16 mouse cellular contexts compared by ENCODE assay signal in genomic region chr4:92486603-92487002, GRCm38 (mm10).
"Had no signal": no experiment of that assay in that cellular context is flagged by ENCODE, and none has a peak within 500 bp of the region (broad histone marks: within the 10 kb centered on the region; RNA-seq: fewer than 3 reads in every experiment).

No protein-coding gene starts in this region.

- H3K4me1 ChIP-seq: neural tube, embryonic 13.5 days; neural tube, embryonic 15.5 days; stomach, embryonic 15.5 days had no signal

- H3K27ac ChIP-seq: neural tube, embryonic 13.5 days; neural tube, embryonic 15.5 days; stomach, embryonic 15.5 days; stomach, postnatal 0 days had no signal

- H3K27me3 ChIP-seq: neural tube, embryonic 13.5 days; neural tube, embryonic 15.5 days; stomach, embryonic 15.5 days had no signal

- H3K4me3 ChIP-seq: neural tube, embryonic 13.5 days; neural tube, embryonic 15.5 days; stomach, embryonic 15.5 days had no signal

- H3K9me3 ChIP-seq: neural tube, embryonic 13.5 days; neural tube, embryonic 15.5 days; stomach, embryonic 15.5 days had no signal

- DNase-seq: retina, postnatal 1 day; right cerebral cortex, adult 18-20 months; right cerebral cortex, postnatal 14 days; right cerebral cortex, postnatal 25 days; right cerebral cortex, postnatal 4 days; spleen, adult 18-20 months; thymus, adult 18-20 months; thymus, adult 2 months; thymus, postnatal 14 days; thymus, postnatal 25 days; thymus, postnatal 36 days; thymus, postnatal 4 days had no signal

- H3K36me3 ChIP-seq: neural tube, embryonic 13.5 days; neural tube, embryonic 15.5 days; stomach, embryonic 15.5 days had no signal

- H3K9ac ChIP-seq: neural tube, embryonic 13.5 days; neural tube, embryonic 15.5 days; stomach, embryonic 15.5 days had no signal
